Mouse (Mus musculus) heart, embryonic 14.5 days (tissue): ENCODE results near the gene Dnpep. TPM values are rescaled to one million over a fixed set of nuclear protein-coding genes. Genes with fewer than 3 reads are reported as not detected.
A peak's percentile ranks its signal among the peaks of the same experiment; 100 is the strongest.

Experiments
- ATAC-seq: fragments of 200-750 bp; cut with Nextera tagmentation; 2 replicates; pipeline ENCODE4 v1.8.0; 2017; ENCODE audit warnings: low read depth, moderate TSS enrichment; ENCODE audit not compliant: insufficient number of reproducible peaks, insufficient read depth, low FRiP score
- H3K27ac ChIP-seq, 2 experiments: fragments of 200-500 bp in 1 of 2; fragments of 300-500 bp in 1 of 2; sonication (generic) in 1 of 2; replicated peaks in 1 of 2; 2 replicates each; pipeline ENCODE4 v1.5.1; 2012 to 2014; ENCODE audit warnings: low read depth in 2 of 2, low read length in 2 of 2, control low read depth in 1 of 2, mild to moderate bottlenecking in 1 of 2, mixed read lengths in 1 of 2; ENCODE audit not compliant: control insufficient read depth in 1 of 2, insufficient read depth in 1 of 2
- H3K27me3 ChIP-seq: fragments of 300-500 bp; sonication (generic); 2 replicates; pipeline ENCODE4 v1.6.1; 2014; ENCODE audit warnings: mild to moderate bottlenecking, low read length, control low read depth; ENCODE audit not compliant: control insufficient read depth, insufficient read depth
- H3K36me3 ChIP-seq: fragments of 300-500 bp; sonication (generic); 2 replicates; pipeline ENCODE4 v1.6.1; 2014; ENCODE audit warnings: mild to moderate bottlenecking, control low read depth, low read length, mixed read lengths; ENCODE audit not compliant: control insufficient read depth, insufficient read depth
- H3K4me1 ChIP-seq, 2 experiments: fragments of 200-500 bp in 1 of 2; fragments of 300-500 bp in 1 of 2; sonication (generic) in 1 of 2; 2 replicates each; pipeline ENCODE4 v1.6.1; 2012 to 2014; ENCODE audit warnings: low read length in 2 of 2, control low read depth in 1 of 2, mixed read lengths in 1 of 2; ENCODE audit not compliant: control insufficient read depth in 2 of 2, insufficient read depth in 2 of 2
- H3K4me2 ChIP-seq: fragments of 300-500 bp; sonication (generic); 2 replicates; pipeline ENCODE4 v1.6.1; 2014; ENCODE audit warnings: mild to moderate bottlenecking, low read length
- H3K4me3 ChIP-seq, 2 experiments: fragments of 200-500 bp in 1 of 2; fragments of 300-500 bp in 1 of 2; sonication (generic) in 1 of 2; 2 replicates each; pipeline ENCODE4 v1.5.1; 2012 to 2014; ENCODE audit warnings: low read length in 2 of 2, mild to moderate bottlenecking in 2 of 2, control low read depth in 1 of 2, low read depth in 1 of 2, moderate library complexity in 1 of 2; ENCODE audit not compliant: control insufficient read depth in 1 of 2, insufficient read depth in 1 of 2
- H3K9ac ChIP-seq: fragments of 300-500 bp; sonication (generic); 2 replicates; pipeline ENCODE4 v1.6.1; 2014; ENCODE audit warnings: mild to moderate bottlenecking, low read length
- H3K9me3 ChIP-seq: fragments of 300-500 bp; sonication (generic); 2 replicates; pipeline ENCODE4 v1.6.1; 2016; ENCODE audit warnings: low read length, control low read depth; ENCODE audit not compliant: control insufficient read depth
- WGBS: fragments of 180-500 bp; shearing (Covaris S2); extraction: QIAGEN DNeasy Blood & Tissue Kit; methylation state at CpG from one replicate; pipeline ENCODE4 v1.1.7; 2014; 5-methylcytosine and 5-hydroxymethylcytosine counted together
- polyA plus RNA-seq: library from polyadenylated mRNA; unstranded; fragments of >200 nt; fragmentation: Nextera tagmentation; extraction: Ambion mirVana; gene quantifications from 2 replicates; pipeline ENCODE4 v1.2.1, GENCODE M21; 2014

Gene Dnpep
- polyA plus RNA-seq, 1 experiment from 2014 or later: 128 TPM

DNA sequence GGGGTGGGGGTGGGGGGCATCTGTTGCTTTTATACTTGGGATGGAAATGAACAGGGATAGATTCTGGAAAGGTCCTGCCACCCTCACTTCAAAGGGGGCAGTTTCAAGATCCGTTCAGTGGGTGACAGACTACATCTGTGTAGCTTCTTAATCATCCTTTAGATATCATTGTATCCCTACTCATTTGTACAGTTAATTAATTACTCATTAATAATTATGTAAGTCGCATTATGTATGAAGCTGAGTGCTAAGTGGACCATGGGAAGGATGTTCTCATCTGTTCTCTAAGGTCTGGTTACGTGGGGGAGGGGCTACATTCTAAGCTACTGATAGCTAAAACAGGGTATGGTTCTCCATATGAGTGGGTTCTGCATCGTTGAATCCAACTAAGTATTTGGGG is 946 bp upstream of the Dnpep start:
- Histone ChIP-seq H3K27ac (no peak overlapping the region), H3K27me3 (no peaks in the 10 kb centered on the region), H3K4me1 (peaks cover 6% of the 10 kb centered on the region in 2 experiments), H3K9ac (no peak overlapping the region), H3K9me3 (no peaks in the 10 kb centered on the region), H3K4me3 (no peak overlapping the region), H3K36me3 (peaks cover 21% of the 10 kb centered on the region), H3K4me2 (no peak overlapping the region)
- 84% methylated on average over 4 of the region's 4 CpGs for WGBS
- ATAC-seq: no peak

DNA sequence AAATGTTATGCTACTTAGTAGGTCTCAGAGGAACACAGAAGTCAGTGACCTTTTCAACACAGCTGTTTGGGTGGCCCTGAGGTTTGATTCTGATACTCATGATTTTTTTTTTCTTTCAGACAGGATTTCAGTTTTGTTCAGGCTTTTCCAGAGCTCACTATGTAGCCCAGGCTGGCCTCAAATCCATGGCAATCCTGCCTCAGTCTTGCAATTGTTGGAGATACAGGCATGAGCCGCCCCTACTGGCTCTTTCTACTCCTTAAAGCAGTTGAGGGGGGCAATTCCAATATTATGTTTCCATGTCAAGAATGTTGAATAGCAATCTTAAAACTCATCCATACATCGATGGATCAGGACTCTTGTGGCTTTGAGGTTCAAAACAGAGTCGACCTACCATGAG is 511 bp upstream of the Dnpep start:
- 64% methylated on average over 3 of the region's 3 CpGs for WGBS
- Histone ChIP-seq H3K9me3 (no peaks in the 10 kb centered on the region), H3K4me3 (0 out of 4 replicates have a peak overlapping the region, but pooled peaks of 1 of the 2 experiments have one; percentile 19), H3K36me3 (peaks cover 25% of the 10 kb centered on the region), H3K4me1 (peaks cover 6% of the 10 kb centered on the region in 2 experiments), H3K9ac (peak overlapping the region; percentile 58), H3K27me3 (no peaks in the 10 kb centered on the region), H3K27ac (peak overlapping the region; percentile 22 to 63; a peak in 3 of 4 replicates), H3K4me2 (peak overlapping the region; percentile 57)
- no peak for ATAC-seq

DNA sequence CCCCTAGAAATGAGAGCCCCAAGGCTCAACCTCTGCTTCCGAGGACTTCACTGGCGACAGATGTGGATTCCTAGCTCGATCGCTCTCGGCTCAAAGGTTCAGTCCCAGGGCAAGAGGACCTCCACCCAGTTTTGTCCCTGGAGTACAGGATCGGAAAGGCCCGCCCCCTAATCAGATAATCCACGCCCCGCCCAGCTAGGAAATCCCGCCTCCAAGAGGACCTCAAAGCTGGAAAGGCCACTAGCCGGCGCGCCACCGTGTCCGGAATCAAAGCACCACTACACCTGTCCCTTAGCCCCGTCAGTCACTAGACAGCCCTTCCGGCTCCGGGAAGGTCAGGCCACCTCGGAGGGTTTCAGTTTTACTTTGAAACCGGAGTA is 939 bp downstream of the Dnpep start:
- no peaks in the 10 kb centered on the region for H3K9me3 ChIP-seq
- H3K9ac ChIP-seq: peak overlapping the region; percentile 85
- peak overlapping the region; percentile 65 to 80 for H3K4me3 ChIP-seq
- H3K27ac ChIP-seq: peak overlapping the region; percentile 83 to 96
- no peaks in the 10 kb centered on the region for H3K27me3 ChIP-seq
- ATAC-seq: peak; percentile 16
- peaks cover 6% of the 10 kb centered on the region in 2 experiments for H3K4me1 ChIP-seq
- peaks cover 40% of the 10 kb centered on the region for H3K36me3 ChIP-seq
- 0% methylated on average over 20 of the region's 20 CpGs for WGBS
- H3K4me2 ChIP-seq: peak overlapping the region; percentile 83

GRCm38 (mm10) chr1:75315456-75316365 is 2.1 kb downstream of the Dnpep start:
- WGBS: 80% methylated on average over 29 of the region's 29 CpGs

GRCm38 (mm10) chr1:75315011-75315410 is 2.8 kb downstream of the Dnpep start:
- no peak for ATAC-seq
- Histone ChIP-seq H3K27me3 (no peaks in the 10 kb centered on the region), H3K9me3 (no peaks in the 10 kb centered on the region), H3K4me1 (peaks cover 6% of the 10 kb centered on the region in 2 experiments), H3K4me3 (no peak overlapping the region), H3K9ac (no peak overlapping the region), H3K27ac (no peak overlapping the region), H3K4me2 (no peak overlapping the region), H3K36me3 (peaks cover 58% of the 10 kb centered on the region)
- 89% methylated on average over 6 of the region's 6 CpGs for WGBS

More at GRCm38 (mm10) chr1:75315456-75316365, 2.1 kb downstream of the Dnpep start:
- no peak overlapping the region for H3K27ac ChIP-seq
- peak overlapping the region; percentile 83 for H3K4me2 ChIP-seq
- H3K9ac ChIP-seq: peak overlapping the region; percentile 85
- peaks cover 6% of the 10 kb centered on the region in 2 experiments for H3K4me1 ChIP-seq
- H3K9me3 ChIP-seq: no peaks in the 10 kb centered on the region
- H3K36me3 ChIP-seq: peaks cover 51% of the 10 kb centered on the region
- H3K27me3 ChIP-seq: no peaks in the 10 kb centered on the region
- H3K4me3 ChIP-seq: peak overlapping the region; percentile 65 to 80
- no peak for ATAC-seq

DNA sequence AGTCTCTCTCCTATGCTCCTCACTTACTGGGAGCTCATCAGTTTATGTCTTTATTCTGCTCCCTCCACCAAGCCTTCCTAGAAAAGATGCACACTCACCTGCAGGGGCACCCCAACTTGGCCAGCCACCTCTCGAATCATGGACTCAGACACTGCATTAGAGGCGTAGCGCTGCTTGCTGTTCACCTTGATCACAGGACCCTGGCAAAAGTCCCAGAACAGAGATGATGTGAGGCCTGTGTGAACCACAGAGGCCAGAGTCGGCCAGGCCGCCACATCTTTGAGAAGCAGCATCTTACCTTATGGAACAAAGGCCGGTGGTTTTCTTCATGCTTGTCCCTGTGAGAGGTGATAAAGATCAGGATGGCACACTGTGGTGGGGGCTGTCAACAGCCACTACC is 6.1 kb downstream of the Dnpep start:
- Histone ChIP-seq H3K9ac (no peak overlapping the region), H3K9me3 (no peaks in the 10 kb centered on the region), H3K36me3 (peaks cover 90% of the 10 kb centered on the region), H3K4me3 (no peak overlapping the region), H3K4me1 (peaks cover 6% of the 10 kb centered on the region in 2 experiments), H3K27ac (no peak overlapping the region), H3K27me3 (no peaks in the 10 kb centered on the region), H3K4me2 (no peak overlapping the region)
- 94% methylated on average over 6 of the region's 6 CpGs for WGBS
- ATAC-seq: no peak

GRCm38 (mm10) chr1:75304662-75305061 is 13.1 kb downstream of the Dnpep start:
- Histone ChIP-seq H3K4me1 (no peaks in the 10 kb centered on the region), H3K9me3 (no peaks in the 10 kb centered on the region), H3K27me3 (no peaks in the 10 kb centered on the region), H3K27ac (no peak overlapping the region), H3K9ac (no peak overlapping the region), H3K36me3 (peaks cover 30% of the 10 kb centered on the region), H3K4me3 (no peak overlapping the region), H3K4me2 (no peak overlapping the region)
- 62% methylated on average over 2 of the region's 2 CpGs for WGBS
- ATAC-seq: no peak
